Mouse (Mus musculus) bone marrow, adult 2 months (tissue): ENCODE measurements around the gene H3f3a. TPM values are rescaled to one million over a fixed set of nuclear protein-coding genes. Genes with fewer than 3 reads are reported as not detected.

Source experiments
- H3K27ac ChIP-seq: fragments of 200-500 bp; 2 replicates; pipeline ENCODE4 v1.5.1; 2012; ENCODE audit warnings: low read depth, mild to moderate bottlenecking, control low read depth, inconsistent platforms, low read length; ENCODE audit not compliant: control insufficient read depth, poor library complexity, insufficient read depth
- H3K4me1 ChIP-seq: fragments of 200-500 bp; 2 replicates; pipeline ENCODE4 v1.6.1; 2011; ENCODE audit warnings: low read length; ENCODE audit not compliant: control insufficient read depth, insufficient read depth
- H3K4me3 ChIP-seq: fragments of 200-500 bp; replicated peaks from 2 replicates; pipeline ENCODE3; 2011; ENCODE audit warnings: mild to moderate bottlenecking, low read depth, low read length, control low read depth; ENCODE audit not compliant: control insufficient read depth
- CTCF ChIP-seq: fragments of 200-500 bp; IDR thresholded peaks from 2 replicates; pipeline ENCODE4 v1.5.1; 2011; ENCODE audit warnings: low read length, control low read depth; ENCODE audit not compliant: control insufficient read depth, insufficient read depth
- POLR2A ChIP-seq: fragments of 200-500 bp; IDR thresholded peaks from 2 replicates; pipeline ENCODE4 v1.6.1; 2011; ENCODE audit warnings: low read depth, mild to moderate bottlenecking, control low read depth, low read length, borderline replicate concordance; ENCODE audit not compliant: control insufficient read depth
- WGBS: fragments of 180-500 bp; shearing (Covaris S2); methylation state at CpG from one replicate; pipeline ENCODE4 v1.1.7; 2018; 5-methylcytosine and 5-hydroxymethylcytosine counted together
- polyA plus RNA-seq: library from polyadenylated mRNA; stranded (reverse); fragments of >200 nt; gene quantifications from 2 replicates; pipeline ENCODE4 v1.2.4, GENCODE M21; 2011; ENCODE audit warnings: low replicate concordance; ENCODE audit not compliant: missing spikeins, insufficient read depth, insufficient read length

H3f3a gene
- polyA plus RNA-seq, 1 experiment: 682 TPM

GRCm38 (mm10) chr1:180782906-180783579 is 30.7 kb downstream of the H3f3a start:
- 72% methylated on average over 9 of the region's 9 CpGs for WGBS
- H3K4me3 ChIP-seq: no peak overlapping the region
- no peak for TF ChIP-seq CTCF
- no peak for TF ChIP-seq POLR2A
- no peaks in the 10 kb centered on the region for H3K4me1 ChIP-seq
- no peak overlapping the region for H3K27ac ChIP-seq

- H3K4me3 ChIP-seq: no peak overlapping the region
- H3K4me1 ChIP-seq: no peaks in the 10 kb centered on the region; the same call in 1 of the 2 replicates
- H3K27ac ChIP-seq: no peak overlapping the region
- 82% methylated on average over 5 of the region's 5 CpGs for WGBS
- TF ChIP-seq POLR2A: no peak
- no peak for TF ChIP-seq CTCF
Measured at GRCm38 (mm10) chr1:180781250-180781649, 32.5 kb downstream of the H3f3a start.

- TF ChIP-seq CTCF: no peak
- H3K4me1 ChIP-seq: no peaks in the 10 kb centered on the region; the same call in 1 of the 2 replicates
- WGBS: 93% methylated on average over 8 of the region's 8 CpGs
- H3K4me3 ChIP-seq: no peak overlapping the region
- no peak overlapping the region for H3K27ac ChIP-seq
Measured at GRCm38 (mm10) chr1:180780291-180780690, 33.5 kb downstream of the H3f3a start.

GRCm38 (mm10) chr1:180778941-180779340 is 34.8 kb downstream of the H3f3a start:
- TF ChIP-seq POLR2A (no peak), CTCF (no peak)
- 85% methylated on average over 10 of the region's 10 CpGs for WGBS
- Histone ChIP-seq H3K4me1 (no peaks in the 10 kb centered on the region; the same call in 1 of the 2 replicates), H3K4me3 (no peak overlapping the region), H3K27ac (no peak overlapping the region)

GRCm38 (mm10) chr1:180778403-180778754 is 35.4 kb downstream of the H3f3a start:
- WGBS: 11% methylated on average over 13 of the region's 13 CpGs
- peak overlapping the region; percentile 83; the same call in 1 of the 2 replicates for H3K27ac ChIP-seq
- TF ChIP-seq CTCF (no peak), POLR2A (no peak)
- H3K4me1 ChIP-seq: no peaks in the 10 kb centered on the region; the same call in 1 of the 2 replicates
- peak overlapping the region; percentile 56 for H3K4me3 ChIP-seq

- TF ChIP-seq POLR2A (peak; percentile 64; the same call in 1 of the 2 replicates), CTCF (peak; percentile 52; the same call in 1 of the 2 replicates)
- H3K4me3 ChIP-seq: peak overlapping the region; percentile 56
- WGBS: under 1% methylated on average over 56 of the region's 56 CpGs
- H3K4me1 ChIP-seq: no peaks in the 10 kb centered on the region; the same call in 1 of the 2 replicates
- H3K27ac ChIP-seq: peak overlapping the region; percentile 83
Measured at GRCm38 (mm10) chr1:180777660-180778402, 35.9 kb downstream of the H3f3a start.

- Histone ChIP-seq H3K27ac (peak overlapping the region; percentile 83), H3K4me1 (no peaks in the 10 kb centered on the region; the same call in 1 of the 2 replicates), H3K4me3 (peak overlapping the region; percentile 56)
- WGBS: 1% methylated on average over 10 of the region's 10 CpGs
- TF ChIP-seq CTCF (no peak), POLR2A (no peak)
Measured at GRCm38 (mm10) chr1:180777289-180777659, 36.5 kb downstream of the H3f3a start.

- H3K4me3 ChIP-seq: no peak overlapping the region
- TF ChIP-seq CTCF (no peak), POLR2A (no peak)
- H3K27ac ChIP-seq: no peak overlapping the region
- 76% methylated on average over 6 of the region's 6 CpGs for WGBS
- no peaks in the 10 kb centered on the region; the same call in none of the 2 replicates for H3K4me1 ChIP-seq
Measured at GRCm38 (mm10) chr1:180776494-180776893, 37.2 kb downstream of the H3f3a start.
